Mouse (Mus musculus) limb, embryonic 15.5 days (tissue): ENCODE measurements around the gene Prkca. TPM values are rescaled to one million over a fixed set of nuclear protein-coding genes. Genes with fewer than 3 reads are reported as not detected.

Source experiments
- ATAC-seq: fragments of 200-750 bp; cut with Nextera tagmentation; 2 replicates; pipeline ENCODE4 v1.8.0; 2017; ENCODE audit warnings: low read depth, moderate TSS enrichment; ENCODE audit not compliant: insufficient number of reproducible peaks, low FRiP score, low TSS enrichment
- H3K27ac ChIP-seq: fragments of 300-500 bp; sonication (generic); 2 replicates; pipeline ENCODE4 v1.5.1; 2015; ENCODE audit warnings: moderate library complexity, mild to moderate bottlenecking, inconsistent platforms
- H3K27me3 ChIP-seq: fragments of 300-500 bp; sonication (generic); 2 replicates; pipeline ENCODE4 v1.6.1; 2015; ENCODE audit warnings: inconsistent platforms
- H3K36me3 ChIP-seq: fragments of 300-500 bp; sonication (generic); 2 replicates; pipeline ENCODE4 v1.6.1; 2015; ENCODE audit warnings: inconsistent platforms
- H3K4me1 ChIP-seq: fragments of 300-500 bp; sonication (generic); 2 replicates; pipeline ENCODE4 v1.6.1; 2015; ENCODE audit warnings: inconsistent platforms
- H3K4me2 ChIP-seq: fragments of 300-500 bp; sonication (generic); 2 replicates; pipeline ENCODE4 v1.6.1; 2015; ENCODE audit warnings: mild to moderate bottlenecking, inconsistent platforms
- H3K4me3 ChIP-seq: fragments of 300-500 bp; sonication (generic); 2 replicates; pipeline ENCODE4 v1.5.1; 2015; ENCODE audit warnings: mild to moderate bottlenecking, inconsistent platforms
- H3K9ac ChIP-seq: fragments of 300-500 bp; sonication (generic); 2 replicates; pipeline ENCODE4 v1.6.1; 2015; ENCODE audit warnings: inconsistent platforms
- H3K9me3 ChIP-seq: fragments of 300-500 bp; sonication (generic); 2 replicates; pipeline ENCODE4 v1.6.1; 2016; ENCODE audit warnings: inconsistent platforms
- WGBS: fragments of 180-500 bp; shearing (Covaris S2); methylation state at CpG from one replicate; pipeline ENCODE4 v1.1.7; 2015; 5-methylcytosine and 5-hydroxymethylcytosine counted together
- polyA plus RNA-seq: library from polyadenylated mRNA; unstranded; fragments of >200 nt; fragmentation: Nextera tagmentation; extraction: Ambion mirVana; gene quantifications from 2 replicates; pipeline ENCODE4 v1.2.1, GENCODE M21; 2015

Gene Prkca
- polyA plus RNA-seq, 1 experiment from 2014 or later, result 8.3 TPM

- H3K9me3 ChIP-seq, result no peaks in the 10 kb centered on the region
- no peaks in the 10 kb centered on the region for H3K27me3 ChIP-seq
- H3K4me3 ChIP-seq, result no peak overlapping the region
- no peak for ATAC-seq
- 80% methylated on average over 4 of the region's 4 CpGs for WGBS
- peaks cover 17% of the 10 kb centered on the region for H3K4me1 ChIP-seq
- no peaks in the 10 kb centered on the region for H3K36me3 ChIP-seq
- H3K4me2 ChIP-seq, result no peak overlapping the region
- no peak overlapping the region for H3K9ac ChIP-seq
- no peak overlapping the region for H3K27ac ChIP-seq
Observed at GRCm38 (mm10) chr11:108360983-108361382, 17.3 kb upstream of the Prkca start.

GRCm38 (mm10) chr11:108358911-108359310, 15.2 kb upstream of the Prkca start:
- Histone ChIP-seq H3K36me3 (no peaks in the 10 kb centered on the region), H3K9ac (no peak overlapping the region), H3K4me1 (0 out of 2 replicates have a peak, but pooled peaks cover under 1% of the 10 kb centered on the region), H3K9me3 (no peaks in the 10 kb centered on the region), H3K4me2 (no peak overlapping the region), H3K27ac (no peak overlapping the region), H3K4me3 (no peak overlapping the region), H3K27me3 (no peaks in the 10 kb centered on the region)
- ATAC-seq, result no peak
- 73% methylated on average over 6 of the region's 6 CpGs for WGBS

DNA sequence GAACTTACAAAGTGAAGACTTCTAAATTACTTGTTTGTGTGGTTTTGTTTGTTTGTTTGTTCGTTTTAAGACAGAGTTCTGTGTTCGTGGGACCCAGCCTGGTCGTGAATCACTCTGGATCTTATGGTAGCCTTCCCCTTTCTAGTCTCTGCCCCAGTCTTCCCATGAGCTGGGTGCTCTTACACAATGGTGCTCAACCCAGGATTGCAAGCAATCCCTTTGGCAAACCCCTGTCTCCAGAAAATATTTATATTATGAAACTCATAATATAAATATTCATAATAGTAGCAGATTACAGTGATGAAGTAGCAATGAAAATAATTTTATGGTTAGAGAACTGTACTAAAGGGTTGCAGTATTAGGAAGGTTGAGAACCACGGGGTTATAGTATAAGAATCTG, 12.3 kb upstream of the Prkca start:
- no peaks in the 10 kb centered on the region for H3K4me1 ChIP-seq
- WGBS, result 71% methylated on average over 4 of the region's 4 CpGs
- H3K4me3 ChIP-seq, result no peak overlapping the region
- no peak overlapping the region for H3K27ac ChIP-seq
- H3K9me3 ChIP-seq, result no peaks in the 10 kb centered on the region
- ATAC-seq, result no peak
- no peak overlapping the region for H3K4me2 ChIP-seq
- H3K27me3 ChIP-seq, result no peaks in the 10 kb centered on the region
- no peaks in the 10 kb centered on the region for H3K36me3 ChIP-seq
- H3K9ac ChIP-seq, result no peak overlapping the region

DNA sequence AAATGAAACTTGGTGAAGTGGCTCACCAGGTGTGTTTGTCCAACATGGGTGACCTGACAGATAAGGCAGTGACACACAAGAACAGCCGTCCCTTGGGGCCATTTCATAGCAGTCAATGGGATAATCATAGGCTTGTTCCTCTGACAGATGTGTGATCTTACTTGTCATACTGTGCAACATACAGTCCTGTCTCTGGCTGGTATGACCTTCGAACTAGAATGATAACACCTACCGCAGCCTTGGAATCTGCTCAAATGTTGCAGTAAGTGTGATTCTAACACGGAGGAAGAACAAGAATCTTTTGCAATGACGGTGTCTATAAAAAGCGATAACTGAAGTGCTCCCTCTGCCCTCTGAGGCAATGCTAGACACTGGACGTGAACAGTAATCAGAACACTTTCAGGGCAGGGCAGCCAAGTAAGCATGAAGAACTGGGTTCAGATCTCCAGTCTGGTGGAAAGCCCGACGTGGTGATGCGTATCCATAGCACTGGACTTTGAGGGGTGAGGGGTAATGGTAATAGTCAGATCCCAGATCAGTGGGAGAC, 9.2 kb upstream of the Prkca start:
- no peak overlapping the region for H3K27ac ChIP-seq
- ATAC-seq, result no peak
- no peaks in the 10 kb centered on the region for H3K4me1 ChIP-seq
- 88% methylated on average over 10 of the region's 10 CpGs for WGBS
- no peak overlapping the region for H3K4me3 ChIP-seq
- no peaks in the 10 kb centered on the region for H3K9me3 ChIP-seq
- H3K27me3 ChIP-seq, result no peaks in the 10 kb centered on the region
- no peak overlapping the region for H3K9ac ChIP-seq
- H3K4me2 ChIP-seq, result no peak overlapping the region
- H3K36me3 ChIP-seq, result no peaks in the 10 kb centered on the region

GRCm38 (mm10) chr11:108350799-108351198, 7.1 kb upstream of the Prkca start:
- H3K4me3 ChIP-seq, result no peak overlapping the region
- no peaks in the 10 kb centered on the region for H3K4me1 ChIP-seq
- H3K27me3 ChIP-seq, result 0 out of 2 replicates have a peak, but pooled peaks cover 5% of the 10 kb centered on the region
- no peak for ATAC-seq
- no peak overlapping the region for H3K27ac ChIP-seq
- H3K9ac ChIP-seq, result no peak overlapping the region
- WGBS, result 86% methylated on average over 4 of the region's 4 CpGs
- H3K4me2 ChIP-seq, result no peak overlapping the region
- H3K9me3 ChIP-seq, result no peaks in the 10 kb centered on the region
- no peaks in the 10 kb centered on the region for H3K36me3 ChIP-seq

- Histone ChIP-seq H3K36me3 (no peaks in the 10 kb centered on the region), H3K4me3 (no peak overlapping the region), H3K9me3 (no peaks in the 10 kb centered on the region), H3K27ac (no peak overlapping the region), H3K4me2 (no peak overlapping the region), H3K27me3 (0 out of 2 replicates have a peak, but pooled peaks cover 5% of the 10 kb centered on the region), H3K4me1 (peaks cover 18% of the 10 kb centered on the region), H3K9ac (no peak overlapping the region)
- ATAC-seq, result no peak
- 91% methylated on average over 2 of the region's 2 CpGs for WGBS
Observed at GRCm38 (mm10) chr11:108345321-108345720, 1.6 kb upstream of the Prkca start.

DNA sequence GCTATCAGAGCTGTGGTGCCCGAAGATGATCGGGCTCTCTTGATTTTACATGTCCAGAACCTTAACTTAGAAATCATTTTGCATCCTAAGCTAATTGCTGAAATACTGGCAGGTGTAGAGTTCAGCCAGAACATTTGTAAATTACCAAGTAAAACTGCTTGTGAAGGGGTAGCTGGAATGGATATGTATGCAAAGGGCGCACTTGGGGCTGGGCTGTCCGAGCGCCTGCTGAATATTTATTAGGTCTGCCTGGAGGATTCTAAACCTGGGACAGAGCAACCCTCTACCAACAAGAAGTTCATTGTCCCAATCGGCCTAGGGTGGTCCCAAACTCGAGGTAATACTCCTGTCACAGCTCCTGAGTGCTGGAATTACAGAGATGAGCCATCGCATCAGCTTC, 1.0 kb upstream of the Prkca start:
- H3K36me3 ChIP-seq, result no peaks in the 10 kb centered on the region
- no peak for ATAC-seq
- H3K4me3 ChIP-seq, result peak overlapping the region; percentile 77
- 0 out of 2 replicates have a peak, but pooled peaks cover 5% of the 10 kb centered on the region for H3K27me3 ChIP-seq
- WGBS, result 57% methylated on average over 8 of the region's 8 CpGs
- peaks cover 18% of the 10 kb centered on the region for H3K4me1 ChIP-seq
- H3K4me2 ChIP-seq, result peak overlapping the region; percentile 94
- H3K9ac ChIP-seq, result no peak overlapping the region
- H3K27ac ChIP-seq, result 0 out of 2 replicates have a peak overlapping the region, but pooled peaks have one; percentile 86
- no peaks in the 10 kb centered on the region for H3K9me3 ChIP-seq

GRCm38 (mm10) chr11:108342781-108343768, 653 bp downstream of the Prkca start, which contains the start of gene Apoh:
TSS of gene Apoh (plus strand) at chr11:108343354.
- peak; percentile 54 for ATAC-seq
- H3K4me3 ChIP-seq, result peak within 1 kb of the TSS; percentile 77
- WGBS, result under 1% methylated on average over 72 of the region's 75 CpGs
- H3K4me2 ChIP-seq, result peak within 1 kb of the TSS; percentile 94
- 0 out of 2 replicates have a peak, but pooled peaks cover 5% of the 10 kb centered on the region for H3K27me3 ChIP-seq
- peaks cover 18% of the 10 kb centered on the region for H3K4me1 ChIP-seq
- no peaks in the 10 kb centered on the region for H3K9me3 ChIP-seq
- peak within 1 kb of the TSS; percentile 72 for H3K9ac ChIP-seq
- peak within 1 kb of the TSS; percentile 86 for H3K27ac ChIP-seq
- H3K36me3 ChIP-seq, result 0 out of 2 replicates have a peak, but pooled peaks cover 3% of the 10 kb centered on the region

DNA sequence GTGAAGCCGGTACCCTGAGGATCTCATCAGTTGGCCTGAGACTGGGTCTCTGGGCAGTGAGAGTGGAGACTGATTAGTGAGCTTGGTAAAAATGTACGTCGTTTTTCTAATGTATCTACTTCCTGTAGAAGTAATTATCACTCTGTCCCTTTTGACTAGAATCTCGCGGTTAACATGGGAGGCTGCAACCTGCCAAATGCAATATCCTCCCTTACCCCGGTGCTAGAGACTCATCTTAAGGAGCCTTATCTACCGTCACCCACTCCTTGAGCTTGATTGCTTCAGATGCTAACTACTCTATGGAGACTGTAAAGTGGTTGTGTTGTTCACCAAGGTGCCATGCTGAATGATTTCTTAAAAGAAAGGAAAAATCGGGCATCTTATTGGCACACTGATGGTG, 1.9 kb downstream of the Prkca start:
- 52% methylated on average over 8 of the region's 8 CpGs for WGBS
- H3K9ac ChIP-seq, result no peak overlapping the region

GRCm38 (mm10) chr11:108340293-108340692, 3.4 kb downstream of the Prkca start:
- no peak for ATAC-seq
- Histone ChIP-seq H3K4me3 (no peak overlapping the region), H3K27me3 (no peaks in the 10 kb centered on the region), H3K4me2 (no peak overlapping the region), H3K36me3 (0 out of 2 replicates have a peak, but pooled peaks cover 3% of the 10 kb centered on the region), H3K4me1 (peaks cover 25% of the 10 kb centered on the region), H3K9me3 (no peaks in the 10 kb centered on the region), H3K9ac (no peak overlapping the region), H3K27ac (no peak overlapping the region)
- 88% methylated on average over 4 of the region's 4 CpGs for WGBS

More for the DNA sequence above, 1.9 kb downstream of the Prkca start:
- no peak for ATAC-seq
- Histone ChIP-seq H3K9me3 (no peaks in the 10 kb centered on the region), H3K4me3 (peak overlapping the region; percentile 77), H3K27ac (no peak overlapping the region), H3K27me3 (0 out of 2 replicates have a peak, but pooled peaks cover 5% of the 10 kb centered on the region), H3K36me3 (0 out of 2 replicates have a peak, but pooled peaks cover 3% of the 10 kb centered on the region), H3K4me2 (peak overlapping the region; percentile 94; the same call in 1 of the 2 replicates), H3K4me1 (peaks cover 18% of the 10 kb centered on the region)

DNA sequence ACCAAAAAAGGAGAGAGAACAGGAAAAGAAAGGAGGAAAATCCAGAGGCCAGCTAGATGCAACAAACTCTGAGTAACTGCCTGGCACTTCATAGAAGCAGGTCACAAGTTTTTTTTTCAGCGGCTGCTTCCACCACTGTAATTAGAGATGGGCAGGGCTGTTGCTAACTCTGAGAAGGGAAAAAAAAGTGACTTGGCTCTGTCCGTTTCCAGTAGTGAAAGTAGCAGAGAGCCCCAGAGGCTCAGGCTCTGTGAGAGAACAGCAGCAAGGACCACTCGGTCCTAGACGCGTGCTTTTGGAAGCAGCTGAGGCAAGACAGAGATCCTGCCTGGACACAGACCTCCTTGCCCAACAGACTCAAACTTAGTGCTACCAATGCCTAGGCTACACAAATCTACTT, 7.3 kb downstream of the Prkca start:
- no peaks in the 10 kb centered on the region for H3K27me3 ChIP-seq
- no peaks in the 10 kb centered on the region for H3K9me3 ChIP-seq
- no peak overlapping the region for H3K27ac ChIP-seq
- WGBS, result 9% methylated on average over 5 of the region's 5 CpGs
- ATAC-seq, result no peak
- peaks cover 18% of the 10 kb centered on the region for H3K4me1 ChIP-seq
- H3K4me2 ChIP-seq, result no peak overlapping the region
- no peak overlapping the region for H3K9ac ChIP-seq
- no peak overlapping the region for H3K4me3 ChIP-seq
- 0 out of 2 replicates have a peak, but pooled peaks cover 3% of the 10 kb centered on the region for H3K36me3 ChIP-seq

GRCm38 (mm10) chr11:108335536-108335935, 8.2 kb downstream of the Prkca start:
- Histone ChIP-seq H3K9ac (no peak overlapping the region), H3K27me3 (no peaks in the 10 kb centered on the region), H3K27ac (no peak overlapping the region), H3K9me3 (no peaks in the 10 kb centered on the region), H3K4me2 (no peak overlapping the region), H3K4me3 (no peak overlapping the region), H3K36me3 (0 out of 2 replicates have a peak, but pooled peaks cover 3% of the 10 kb centered on the region), H3K4me1 (peaks cover 18% of the 10 kb centered on the region)
- no peak for ATAC-seq
- WGBS, result 91% methylated on average over 4 of the region's 4 CpGs
